Mouse (Mus musculus) myocyte (in vitro differentiated cells): ENCODE measurements around the gene Gm10722. TPM values are rescaled to one million over a fixed set of nuclear protein-coding genes. Genes with fewer than 3 reads are reported as not detected.
"Not testable (repeated sequence)": the region's sequence is repeated elsewhere in the genome, so short reads cannot be mapped to it uniquely, and the experiment has no call there.

ENCODE experiments used
- H3K27me3 ChIP-seq: one replicate; pipeline ENCODE4 v1.6.1; 2011; ENCODE audit not compliant: control insufficient read depth, insufficient read depth, insufficient read length
- H3K36me3 ChIP-seq: one replicate; pipeline ENCODE4 v1.6.1; 2011; ENCODE audit not compliant: control insufficient read depth, insufficient read depth
- H3K4me2 ChIP-seq: one replicate; pipeline ENCODE4 v1.6.1; 2011; ENCODE audit warnings: low read depth, control low read depth
- H3K4me3 ChIP-seq: one replicate; pipeline ENCODE4 v1.5.1; 2011; ENCODE audit warnings: mild to moderate bottlenecking, control low read depth, moderate library complexity
- H3K79me2 ChIP-seq: one replicate; pipeline ENCODE4 v1.6.1; 2011; ENCODE audit not compliant: control insufficient read depth, insufficient read depth
- H3ac ChIP-seq: one replicate; pipeline ENCODE4 v1.6.1; 2011; ENCODE audit not compliant: control insufficient read depth, insufficient read length
- polyA plus RNA-seq: library from polyadenylated mRNA; unstranded; fragments of >200 nt; fragmentation: generic; extraction: Trizol; gene quantifications from one replicate; pipeline ENCODE4 v1.2.1, GENCODE M21; 2012; ENCODE audit warnings: missing spikeins

Gene Gm10722
- polyA plus RNA-seq, 1 experiment = not detected

DNA sequence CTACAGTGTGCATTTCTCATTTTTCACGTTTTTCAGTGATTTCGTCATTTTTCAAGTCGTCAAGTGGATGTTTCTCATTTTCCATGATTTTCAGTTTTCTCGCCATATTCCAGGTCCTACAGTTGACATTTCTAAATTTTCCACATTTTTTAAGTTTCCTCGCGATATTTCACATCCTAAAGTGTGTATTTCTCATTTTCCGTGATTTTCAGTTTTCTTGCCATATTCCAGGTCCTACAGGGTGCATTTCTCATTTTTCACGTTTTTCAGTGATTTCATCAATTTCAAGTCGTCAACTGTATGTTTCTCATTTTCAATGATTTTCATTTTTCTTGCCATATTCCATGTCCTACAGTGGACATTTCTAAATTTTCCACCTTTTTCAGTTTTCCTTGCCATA is 16.4 kb downstream of the Gm10722 start, which contains the start of gene Gm10719:
Gene Gm10719, plus strand, starts transcription at position 301 of the 400 bp plus-strand sequence.
- H3K4me3 ChIP-seq, H3K4me2 ChIP-seq, H3K36me3 ChIP-seq, H3K79me2 ChIP-seq, H3K27me3 ChIP-seq, H3ac ChIP-seq: not testable (repeated sequence)

DNA sequence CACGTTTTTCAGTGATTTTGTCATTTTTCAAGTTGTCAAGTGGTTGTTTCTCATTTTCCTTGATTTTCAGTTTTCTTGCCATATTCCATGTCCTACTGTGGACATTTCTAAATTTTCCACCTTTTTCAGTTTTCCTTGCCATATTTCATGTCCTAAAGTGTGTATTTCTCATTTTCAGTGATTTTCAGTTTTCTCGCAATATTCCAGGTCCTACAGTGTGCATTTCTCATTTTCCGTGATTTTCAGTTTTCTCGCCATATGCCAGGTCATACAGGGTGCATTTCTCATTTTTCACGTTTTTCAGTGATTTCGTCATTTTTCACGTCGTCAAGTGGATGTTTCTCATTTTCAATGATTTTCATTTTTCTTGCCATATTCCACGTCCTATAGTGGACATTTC is 18.2 kb downstream of the Gm10722 start:
- not testable (repeated sequence) for H3K4me3 ChIP-seq, H3K27me3 ChIP-seq, H3K79me2 ChIP-seq, H3ac ChIP-seq, H3K4me2 ChIP-seq, H3K36me3 ChIP-seq

DNA sequence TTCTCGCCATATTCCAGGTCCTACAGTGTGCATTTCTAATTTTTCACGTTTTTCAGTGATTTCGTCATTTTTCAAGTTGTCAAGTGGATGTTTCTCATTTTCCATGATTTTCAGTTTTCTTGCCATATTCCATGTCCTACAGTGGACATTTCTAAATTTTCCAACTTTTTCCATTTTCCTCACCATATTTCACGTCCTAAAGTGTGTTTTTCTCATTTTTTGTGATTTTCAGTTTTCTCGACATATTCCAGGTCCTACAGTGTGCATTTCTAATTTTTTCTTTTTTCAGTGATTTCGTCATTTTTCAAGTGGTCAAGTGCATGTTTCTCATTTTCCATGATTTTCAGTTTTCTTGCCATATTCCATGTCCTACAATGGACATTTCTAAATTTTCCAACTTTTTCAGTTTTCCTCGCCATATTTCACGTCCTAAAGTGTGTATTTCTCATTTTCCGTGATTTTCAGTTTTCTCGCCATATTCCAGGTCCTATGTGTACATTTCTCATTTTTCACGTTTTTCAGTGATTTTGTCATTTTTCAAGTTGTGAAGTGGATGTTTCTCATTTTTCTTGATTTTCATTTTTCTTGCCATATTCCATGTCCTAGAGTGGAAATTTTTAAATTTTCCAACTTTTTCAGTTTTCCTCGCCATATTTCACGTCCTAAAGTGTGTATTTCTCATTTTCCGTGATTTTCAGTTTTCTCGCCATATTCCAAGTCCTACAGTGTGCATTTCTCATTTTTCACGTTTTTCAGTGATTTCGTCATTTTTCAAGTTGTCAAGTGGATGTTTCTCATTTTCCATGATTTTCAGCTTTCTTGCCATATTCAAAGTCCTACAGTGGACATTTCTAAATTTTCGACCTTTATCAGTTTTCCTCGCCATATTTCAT is 19.4 kb downstream of the Gm10722 start:
- not testable (repeated sequence) for H3K4me3 ChIP-seq, H3ac ChIP-seq, H3K27me3 ChIP-seq, H3K36me3 ChIP-seq, H3K4me2 ChIP-seq, H3K79me2 ChIP-seq

DNA sequence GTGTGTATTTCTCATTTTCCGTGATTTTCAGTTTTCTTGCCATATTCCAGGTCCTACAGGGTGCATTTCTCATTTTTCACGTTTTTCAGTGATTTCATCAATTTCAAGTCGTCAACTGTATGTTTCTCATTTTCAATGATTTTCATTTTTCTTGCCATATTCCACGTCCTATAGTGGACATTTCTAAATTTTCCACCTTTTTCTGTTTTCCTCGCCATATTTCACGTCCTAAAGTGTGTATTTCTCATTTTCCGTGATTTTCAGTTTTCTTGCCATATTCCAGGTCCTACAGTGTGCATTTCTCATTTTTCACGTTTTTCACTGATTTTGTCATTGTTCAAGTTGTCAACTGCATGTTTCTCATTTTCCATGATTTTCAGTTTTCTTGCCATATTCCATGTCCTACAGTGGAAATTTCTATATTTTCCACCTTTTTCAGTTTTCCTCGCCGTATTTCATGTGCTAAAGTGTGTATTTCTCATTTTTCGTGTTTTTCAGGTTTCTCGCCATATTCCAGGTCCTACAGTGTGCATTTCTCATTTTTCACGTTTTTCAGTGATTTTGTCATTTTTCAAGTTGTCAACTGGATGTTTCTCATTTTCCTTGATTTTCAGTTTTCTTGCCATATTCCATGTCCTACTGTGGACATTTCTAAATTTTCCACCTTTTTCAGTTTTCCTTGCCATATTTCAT is 21.7 kb downstream of the Gm10722 start:
- not testable (repeated sequence) for H3ac ChIP-seq, H3K27me3 ChIP-seq, H3K36me3 ChIP-seq, H3K4me2 ChIP-seq, H3K79me2 ChIP-seq, H3K4me3 ChIP-seq

DNA sequence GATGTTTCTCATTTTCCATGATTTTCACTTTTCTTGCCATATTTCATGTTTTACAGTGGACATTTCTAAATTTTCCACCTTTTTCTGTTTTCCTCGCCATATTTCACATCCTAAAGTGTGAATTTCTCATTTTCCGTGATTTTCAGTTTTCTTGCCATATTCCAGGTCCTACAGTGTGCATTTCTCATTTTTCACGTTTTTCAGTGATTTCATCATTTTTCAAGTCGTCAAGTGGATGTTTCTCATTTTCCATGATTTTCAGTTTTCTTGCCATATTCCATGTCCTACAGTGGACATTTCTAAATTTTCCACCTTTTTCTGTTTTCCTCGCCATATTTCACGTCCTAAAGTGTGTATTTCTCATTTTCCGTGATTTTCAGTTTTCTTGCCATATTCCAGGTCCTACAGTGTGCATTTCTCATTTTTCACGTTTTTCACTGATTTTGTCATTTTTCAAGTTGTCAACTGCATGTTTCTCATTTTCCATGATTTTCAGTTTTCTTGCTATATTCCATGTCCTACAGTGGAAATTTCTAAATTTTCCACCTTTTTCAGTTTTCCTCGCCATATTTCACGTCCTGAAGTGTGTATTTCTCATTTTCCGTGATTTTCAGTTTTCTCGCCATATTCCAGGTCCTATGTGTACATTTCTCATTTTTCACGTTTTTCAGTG is 22.7 kb downstream of the Gm10722 start, which contains the start of gene Gm10718:
Gene Gm10718, plus strand, starts transcription at position 236 of the 673 bp plus-strand sequence.
- H3K4me3 ChIP-seq, H3K4me2 ChIP-seq, H3ac ChIP-seq, H3K27me3 ChIP-seq, H3K79me2 ChIP-seq, H3K36me3 ChIP-seq: not testable (repeated sequence)

DNA sequence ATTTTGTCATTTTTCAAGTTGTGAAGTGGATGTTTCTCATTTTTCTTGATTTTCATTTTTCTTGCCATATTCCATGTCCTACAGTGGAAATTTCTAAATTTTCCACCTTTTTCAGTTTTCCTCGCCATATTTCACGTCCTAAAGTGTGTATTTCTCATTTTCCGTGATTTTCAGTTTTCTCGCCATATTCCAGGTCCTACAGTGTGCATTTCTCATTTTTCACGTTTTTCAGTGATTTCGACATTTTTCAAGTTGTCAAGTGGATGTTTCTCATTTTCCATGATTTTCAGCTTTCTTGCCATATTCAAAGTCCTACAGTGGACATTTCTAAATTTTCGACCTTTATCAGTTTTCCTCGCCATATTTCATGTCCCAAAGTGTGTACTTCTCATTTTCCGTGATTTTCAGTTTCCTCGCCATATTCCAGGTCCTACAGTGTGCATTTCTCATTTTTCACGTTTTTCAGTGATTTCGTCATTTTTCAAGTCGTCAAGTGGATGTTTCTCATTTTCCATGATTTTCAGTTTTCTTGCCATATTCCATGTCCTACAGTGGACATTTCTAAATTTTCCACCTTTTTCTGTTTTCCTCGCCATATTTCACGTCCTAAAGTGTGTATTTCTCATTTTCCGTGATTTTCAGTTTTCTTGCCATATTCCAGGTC is 23.4 kb downstream of the Gm10722 start:
- H3K36me3 ChIP-seq, H3K4me3 ChIP-seq, H3ac ChIP-seq, H3K4me2 ChIP-seq, H3K79me2 ChIP-seq, H3K27me3 ChIP-seq: not testable (repeated sequence)

DNA sequence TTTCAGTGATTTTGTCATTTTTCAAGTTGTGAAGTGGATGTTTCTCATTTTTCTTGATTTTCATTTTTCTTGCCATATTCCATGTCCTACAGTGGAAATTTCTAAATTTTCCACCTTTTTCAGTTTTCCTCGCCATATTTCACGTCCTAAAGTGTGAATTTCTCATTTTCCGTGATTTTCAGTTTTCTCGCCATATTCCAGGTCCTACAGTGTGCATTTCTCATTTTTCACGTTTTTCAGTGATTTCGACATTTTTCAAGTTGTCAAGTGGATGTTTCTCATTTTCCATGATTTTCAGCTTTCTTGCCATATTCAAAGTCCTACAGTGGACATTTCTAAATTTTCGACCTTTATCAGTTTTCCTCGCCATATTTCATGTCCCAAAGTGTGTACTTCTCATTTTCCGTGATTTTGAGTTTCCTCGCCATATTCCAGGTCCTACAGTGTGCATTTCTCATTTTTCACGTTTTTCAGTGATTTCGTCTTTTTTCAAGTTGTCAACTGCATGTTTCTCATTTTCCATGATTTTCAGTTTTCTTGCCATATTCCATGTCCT is 24.3 kb downstream of the Gm10722 start, which contains the start of gene Gm10717:
Gene Gm10717, plus strand, starts transcription at position 506 of the 556 bp plus-strand sequence.
- not testable (repeated sequence) for H3ac ChIP-seq, H3K79me2 ChIP-seq, H3K4me2 ChIP-seq, H3K4me3 ChIP-seq, H3K36me3 ChIP-seq, H3K27me3 ChIP-seq

DNA sequence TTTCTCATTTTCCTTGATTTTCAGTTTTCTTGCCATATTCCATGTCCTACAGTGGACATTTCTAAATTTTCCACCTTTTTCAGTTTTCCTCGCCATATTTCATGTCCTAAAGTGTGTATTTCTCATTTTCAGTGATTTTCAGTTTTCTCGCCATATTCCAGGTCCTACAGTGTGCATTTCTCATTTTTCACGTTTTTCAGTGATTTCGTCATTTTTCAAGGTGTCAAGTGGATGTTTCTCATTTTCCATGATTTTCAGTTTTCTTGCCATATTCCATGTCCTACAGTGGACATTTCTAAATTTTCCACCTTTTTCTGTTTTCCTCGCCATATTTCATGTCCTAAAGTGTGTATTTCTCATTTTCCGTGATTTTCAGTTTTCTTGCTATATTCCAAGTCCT is 24.9 kb downstream of the Gm10722 start:
- not testable (repeated sequence) for H3K79me2 ChIP-seq, H3K27me3 ChIP-seq, H3K4me3 ChIP-seq

DNA sequence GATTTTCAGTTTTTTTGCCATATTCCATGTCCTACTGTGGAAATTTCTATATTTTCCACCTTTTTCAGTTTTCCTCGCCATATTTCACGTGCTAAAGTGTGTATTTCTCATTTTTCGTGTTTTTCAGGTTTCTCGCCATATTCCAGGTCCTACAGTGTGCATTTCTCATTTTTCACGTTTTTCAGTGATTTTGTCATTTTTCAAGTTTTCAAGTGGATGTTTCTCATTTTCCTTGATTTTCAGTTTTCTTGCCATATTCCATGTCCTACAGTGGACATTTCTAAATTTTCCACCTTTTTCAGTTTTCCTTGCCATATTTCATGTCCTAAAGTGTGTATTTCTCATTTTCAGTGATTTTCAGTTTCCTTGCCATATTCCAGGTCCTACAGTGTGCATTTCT is 25.4 kb downstream of the Gm10722 start:
- not testable (repeated sequence) for H3ac ChIP-seq, H3K36me3 ChIP-seq, H3K4me3 ChIP-seq, H3K4me2 ChIP-seq, H3K79me2 ChIP-seq, H3K27me3 ChIP-seq

More for the DNA sequence above, 24.9 kb downstream of the Gm10722 start:
- H3K36me3 ChIP-seq, H3ac ChIP-seq, H3K4me2 ChIP-seq: not testable (repeated sequence)

DNA sequence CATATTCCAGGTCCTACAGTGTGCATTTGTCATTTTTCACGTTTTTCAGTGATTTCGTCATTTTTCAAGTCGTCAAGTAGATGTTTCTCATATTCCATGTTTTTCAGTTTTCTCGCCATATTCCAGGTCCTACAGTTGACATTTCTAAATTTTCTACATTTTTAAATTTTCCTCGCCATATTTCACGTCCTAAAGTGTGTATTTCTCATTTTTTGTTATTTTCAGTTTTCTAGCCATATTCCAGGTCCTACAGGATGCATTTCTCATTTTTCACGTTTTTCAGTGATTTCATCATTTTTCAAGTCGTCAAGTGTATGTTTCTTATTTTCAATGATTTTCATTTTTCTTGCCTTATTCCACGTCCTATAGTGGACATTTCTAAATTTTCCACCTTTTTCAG is 26.0 kb downstream of the Gm10722 start:
- H3K27me3 ChIP-seq, H3K4me2 ChIP-seq, H3K36me3 ChIP-seq, H3K4me3 ChIP-seq, H3ac ChIP-seq, H3K79me2 ChIP-seq: not testable (repeated sequence)

DNA sequence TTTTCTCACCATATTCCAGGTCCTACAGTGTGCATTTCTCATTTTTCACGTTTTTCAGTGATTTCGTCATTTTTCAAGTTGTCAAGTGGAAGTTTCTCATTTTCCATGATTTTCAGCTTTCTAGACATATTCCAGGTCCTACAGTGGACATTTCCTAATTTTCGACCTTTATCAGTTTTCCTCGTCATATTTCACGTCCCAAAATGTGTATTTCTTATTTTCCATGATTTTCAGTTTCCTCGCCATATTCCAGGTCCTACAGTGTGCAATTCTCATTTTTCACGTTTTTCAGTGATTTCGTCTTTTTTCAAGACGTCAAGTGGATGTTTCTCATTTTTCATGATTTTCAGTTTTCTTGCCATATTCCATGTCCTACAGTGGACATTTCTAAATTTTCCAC is 26.5 kb downstream of the Gm10722 start:
- not testable (repeated sequence) for H3ac ChIP-seq, H3K36me3 ChIP-seq, H3K4me3 ChIP-seq, H3K4me2 ChIP-seq, H3K79me2 ChIP-seq, H3K27me3 ChIP-seq
